Mouse (Mus musculus): ENCODE results near the gene Srsf6.
"Not testable (repeated sequence)": the region's sequence is repeated elsewhere in the genome, so short reads cannot be mapped to it uniquely, and the experiment has no call there.

The Srsf6 gene

GRCm38 (mm10) chr2:162931123-162931673, at the start of gene Srsf6:
Gene Srsf6 (plus strand): TSS chr2:162931528.
- DNase-seq (ENCODE audit: low read depth) = peak; percentile 96

- DNase-seq (ENCODE audit: low read depth) = no peak
Observed at GRCm38 (mm10) chr2:162884101-162884500, 47.2 kb upstream of the Srsf6 start.

GRCm38 (mm10) chr2:162887121-162887520, 44.2 kb upstream of the Srsf6 start:
- DNase-seq (ENCODE audit: low read depth) = no peak

- no peak for DNase-seq (ENCODE audit: low read depth)
Observed at GRCm38 (mm10) chr2:162888677-162889076, 42.7 kb upstream of the Srsf6 start.

- DNase-seq (ENCODE audit: low read depth) = peak; percentile 43
Observed at GRCm38 (mm10) chr2:162889191-162889590, 42.1 kb upstream of the Srsf6 start.

- no peak for DNase-seq (ENCODE audit: low read depth)
Observed at GRCm38 (mm10) chr2:162889731-162890130, 41.6 kb upstream of the Srsf6 start.

- not testable (repeated sequence) for DNase-seq (ENCODE audit: low read depth)
Observed at GRCm38 (mm10) chr2:162892979-162893378, 38.3 kb upstream of the Srsf6 start.

GRCm38 (mm10) chr2:162899256-162899655, 32.1 kb upstream of the Srsf6 start:
- not testable (repeated sequence) for DNase-seq (ENCODE audit: low read depth)

GRCm38 (mm10) chr2:162899880-162900589, 31.3 kb upstream of the Srsf6 start:
- no peak for DNase-seq (ENCODE audit: low read depth)

- no peak for DNase-seq (ENCODE audit: low read depth)
Observed at GRCm38 (mm10) chr2:162900590-162900916, 30.8 kb upstream of the Srsf6 start.

- DNase-seq (ENCODE audit: low read depth) = no peak
Observed at GRCm38 (mm10) chr2:162905902-162906301, 25.4 kb upstream of the Srsf6 start.

- no peak for DNase-seq (ENCODE audit: low read depth)
Observed at GRCm38 (mm10) chr2:162908052-162908491, 23.3 kb upstream of the Srsf6 start.

GRCm38 (mm10) chr2:162914040-162914439, 17.3 kb upstream of the Srsf6 start:
- no peak for DNase-seq (ENCODE audit: low read depth)

- peak; percentile 28 for DNase-seq (ENCODE audit: low read depth)
Observed at GRCm38 (mm10) chr2:162914519-162914918, 16.8 kb upstream of the Srsf6 start.

GRCm38 (mm10) chr2:162919926-162920325, 11.4 kb upstream of the Srsf6 start:
- DNase-seq (ENCODE audit: low read depth) = no peak

GRCm38 (mm10) chr2:162922183-162922582, 9.1 kb upstream of the Srsf6 start:
- DNase-seq (ENCODE audit: low read depth) = peak; percentile 85

- no peak for DNase-seq (ENCODE audit: low read depth)
Observed at GRCm38 (mm10) chr2:162922834-162923233, 8.5 kb upstream of the Srsf6 start.

GRCm38 (mm10) chr2:162924126-162924525, 7.2 kb upstream of the Srsf6 start:
- DNase-seq (ENCODE audit: low read depth) = no peak

- no peak for DNase-seq (ENCODE audit: low read depth)
Observed at GRCm38 (mm10) chr2:162927918-162928585, 3.3 kb upstream of the Srsf6 start.

GRCm38 (mm10) chr2:162929704-162930103, 1.6 kb upstream of the Srsf6 start:
- DNase-seq (ENCODE audit: low read depth) = no peak

GRCm38 (mm10) chr2:162930516-162931122, 709 bp upstream of the Srsf6 start:
- DNase-seq (ENCODE audit: low read depth) = peak; percentile 20

- peak; percentile 82 for DNase-seq (ENCODE audit: low read depth)
Observed at GRCm38 (mm10) chr2:162931674-162932650, 634 bp downstream of the Srsf6 start.

Measured in NIH3T3 (cell line).